Mouse (Mus musculus) intestine, embryonic 16.5 days (tissue): ENCODE measurements around the gene Asic3. TPM values are rescaled to one million over a fixed set of nuclear protein-coding genes. Genes with fewer than 3 reads are reported as not detected.
A peak's percentile ranks its signal among the peaks of the same experiment; 100 is the strongest.
"Not testable (repeated sequence)": the region's sequence is repeated elsewhere in the genome, so short reads cannot be mapped to it uniquely, and the experiment has no call there.

Source experiments
- ATAC-seq: fragments of 200-750 bp; cut with Nextera tagmentation; 2 replicates; pipeline ENCODE4 v1.8.0; 2017; ENCODE audit warnings: moderate TSS enrichment, moderate library complexity
- H3K27ac ChIP-seq: fragments of 300-500 bp; sonication (generic); 2 replicates; pipeline ENCODE4 v1.5.1; 2014; ENCODE audit warnings: mild to moderate bottlenecking, low read length
- H3K27me3 ChIP-seq: fragments of 300-500 bp; sonication (generic); replicated peaks from 2 replicates; pipeline ENCODE4 v1.6.1; 2014; ENCODE audit warnings: low read length, control low read depth, mixed read lengths; ENCODE audit not compliant: control insufficient read depth, insufficient read depth
- H3K36me3 ChIP-seq: fragments of 300-500 bp; sonication (generic); 2 replicates; pipeline ENCODE4 v1.6.1; 2014; ENCODE audit warnings: low read length, control low read depth; ENCODE audit not compliant: control insufficient read depth, insufficient read depth
- H3K4me1 ChIP-seq: fragments of 300-500 bp; sonication (generic); 2 replicates; pipeline ENCODE4 v1.6.1; 2014; ENCODE audit warnings: low read length, control low read depth, mixed read lengths; ENCODE audit not compliant: control insufficient read depth, insufficient read depth
- H3K4me2 ChIP-seq: fragments of 300-500 bp; sonication (generic); 2 replicates; pipeline ENCODE4 v1.6.1; 2014; ENCODE audit warnings: low read depth, low read length, control low read depth
- H3K4me3 ChIP-seq: fragments of 300-500 bp; sonication (generic); 2 replicates; pipeline ENCODE4 v1.5.1; 2014; ENCODE audit warnings: mild to moderate bottlenecking, low read length
- H3K9ac ChIP-seq: fragments of 300-500 bp; sonication (generic); 2 replicates; pipeline ENCODE4 v1.6.1; 2014; ENCODE audit warnings: low read depth, low read length
- H3K9me3 ChIP-seq: fragments of 300-500 bp; sonication (generic); 2 replicates; pipeline ENCODE4 v1.6.1; 2016; ENCODE audit warnings: low read length, control low read depth; ENCODE audit not compliant: control insufficient read depth
- WGBS: fragments of 180-500 bp; shearing (Covaris S2); extraction: QIAGEN DNeasy Blood & Tissue Kit; methylation state at CpG from one replicate; pipeline ENCODE4 v1.1.7; 2014; 5-methylcytosine and 5-hydroxymethylcytosine counted together
- polyA plus RNA-seq: library from polyadenylated mRNA; unstranded; fragments of >200 nt; fragmentation: Nextera tagmentation; extraction: Ambion mirVana; gene quantifications from 2 replicates; pipeline ENCODE4 v1.2.1, GENCODE M21; 2015

The Asic3 gene
- polyA plus RNA-seq, 1 experiment from 2014 or later, result 0.57 TPM

GRCm38 (mm10) chr5:24393392-24393997 is 19.7 kb upstream of the Asic3 start, which contains the start of gene Abcb8:
Gene Abcb8 (plus strand): TSS chr5:24393663.
- ATAC-seq, result no peak
- WGBS, result 22% methylated on average over 7 of the region's 7 CpGs
- no peaks in the 10 kb centered on the region for H3K9me3 ChIP-seq

GRCm38 (mm10) chr5:24394165-24394894 is 18.9 kb upstream of the Asic3 start:
- Histone ChIP-seq H3K27me3 (no peaks in the 10 kb centered on the region), H3K36me3 (no peaks in the 10 kb centered on the region), H3K9ac (peak overlapping the region; percentile 69), H3K27ac (peak overlapping the region; percentile 80), H3K4me3 (peak overlapping the region; percentile 57), H3K9me3 (no peaks in the 10 kb centered on the region), H3K4me2 (peak overlapping the region; percentile 54), H3K4me1 (peaks cover 13% of the 10 kb centered on the region)
- under 1% methylated on average over 36 of the region's 36 CpGs for WGBS
- peak; percentile 96 for ATAC-seq

More at GRCm38 (mm10) chr5:24393392-24393997, 19.7 kb upstream of the Asic3 start, which contains the start of gene Abcb8:
- Histone ChIP-seq H3K27me3 (no peaks in the 10 kb centered on the region), H3K27ac (peak within 1 kb of the TSS; percentile 80), H3K36me3 (no peaks in the 10 kb centered on the region), H3K4me3 (peak within 1 kb of the TSS; percentile 57), H3K4me1 (peaks cover 18% of the 10 kb centered on the region), H3K9ac (peak within 1 kb of the TSS; percentile 69), H3K4me2 (peak within 1 kb of the TSS; percentile 54)

- H3K9ac ChIP-seq, ATAC-seq, H3K4me3 ChIP-seq, H3K4me2 ChIP-seq, H3K27ac ChIP-seq, H3K9me3 ChIP-seq, H3K27me3 ChIP-seq, H3K36me3 ChIP-seq: not testable (repeated sequence)
- WGBS, result 85% methylated on average over 6 of the region's 6 CpGs
- peaks cover 10% of the 10 kb centered on the region for H3K4me1 ChIP-seq
Observed at GRCm38 (mm10) chr5:24396254-24396653, 16.9 kb upstream of the Asic3 start.

GRCm38 (mm10) chr5:24399686-24400085 is 13.5 kb upstream of the Asic3 start:
- Histone ChIP-seq H3K4me2 (no peak overlapping the region), H3K27ac (no peak overlapping the region), H3K9me3 (no peaks in the 10 kb centered on the region), H3K36me3 (peaks cover 8% of the 10 kb centered on the region), H3K9ac (no peak overlapping the region), H3K27me3 (no peaks in the 10 kb centered on the region), H3K4me3 (no peak overlapping the region), H3K4me1 (no peaks in the 10 kb centered on the region)
- ATAC-seq, result no peak
- 91% methylated on average over 10 of the region's 10 CpGs for WGBS

GRCm38 (mm10) chr5:24400362-24400761 is 12.8 kb upstream of the Asic3 start:
- 96% methylated on average over 10 of the region's 11 CpGs for WGBS
- no peak overlapping the region for H3K27ac ChIP-seq
- no peak overlapping the region for H3K9ac ChIP-seq
- no peaks in the 10 kb centered on the region for H3K27me3 ChIP-seq
- peaks cover 8% of the 10 kb centered on the region for H3K36me3 ChIP-seq
- no peak for ATAC-seq
- no peak overlapping the region for H3K4me3 ChIP-seq
- no peaks in the 10 kb centered on the region for H3K9me3 ChIP-seq
- H3K4me2 ChIP-seq, result no peak overlapping the region
- no peaks in the 10 kb centered on the region for H3K4me1 ChIP-seq

- no peak for ATAC-seq
- WGBS, result 94% methylated on average over 5 of the region's 5 CpGs
- Histone ChIP-seq H3K36me3 (peaks cover 8% of the 10 kb centered on the region), H3K4me3 (no peak overlapping the region), H3K27me3 (no peaks in the 10 kb centered on the region), H3K27ac (no peak overlapping the region), H3K9me3 (no peaks in the 10 kb centered on the region), H3K4me1 (no peaks in the 10 kb centered on the region), H3K9ac (no peak overlapping the region), H3K4me2 (no peak overlapping the region)
Observed at GRCm38 (mm10) chr5:24400911-24401605, 12.1 kb upstream of the Asic3 start.

GRCm38 (mm10) chr5:24401969-24402368 is 11.2 kb upstream of the Asic3 start:
- ATAC-seq, result no peak
- no peak overlapping the region for H3K9ac ChIP-seq
- H3K36me3 ChIP-seq, result peaks cover 14% of the 10 kb centered on the region
- WGBS, result 59% methylated on average over 9 of the region's 9 CpGs
- H3K4me3 ChIP-seq, result no peak overlapping the region
- H3K27me3 ChIP-seq, result no peaks in the 10 kb centered on the region
- no peaks in the 10 kb centered on the region for H3K9me3 ChIP-seq
- no peak overlapping the region for H3K27ac ChIP-seq
- no peaks in the 10 kb centered on the region for H3K4me1 ChIP-seq
- H3K4me2 ChIP-seq, result no peak overlapping the region

GRCm38 (mm10) chr5:24404594-24405360 is 8.4 kb upstream of the Asic3 start:
- Histone ChIP-seq H3K9ac (no peak overlapping the region), H3K36me3 (peaks cover 14% of the 10 kb centered on the region), H3K4me2 (no peak overlapping the region), H3K27ac (no peak overlapping the region), H3K4me3 (no peak overlapping the region), H3K4me1 (no peaks in the 10 kb centered on the region), H3K27me3 (no peaks in the 10 kb centered on the region), H3K9me3 (no peaks in the 10 kb centered on the region)
- 80% methylated on average over 6 of the region's 6 CpGs for WGBS
- no peak for ATAC-seq

- H3K27ac ChIP-seq, result no peak overlapping the region
- no peaks in the 10 kb centered on the region for H3K9me3 ChIP-seq
- H3K36me3 ChIP-seq, result peaks cover 11% of the 10 kb centered on the region
- no peak overlapping the region for H3K9ac ChIP-seq
- WGBS, result 70% methylated on average over 3 of the region's 3 CpGs
- H3K4me1 ChIP-seq, result no peaks in the 10 kb centered on the region
- no peaks in the 10 kb centered on the region for H3K27me3 ChIP-seq
- no peak overlapping the region for H3K4me2 ChIP-seq
- ATAC-seq, result no peak
- H3K4me3 ChIP-seq, result no peak overlapping the region
Observed at GRCm38 (mm10) chr5:24405389-24405876, 7.8 kb upstream of the Asic3 start.
